Mouse (Mus musculus) telencephalon, adult 2 months (tissue): ENCODE data around the gene Apol8.

Experiments used
- DNase-seq: peaks from one replicate; pipeline ENCODE4 v3.0.0-alpha.2; 2011; ENCODE audit warnings: low read depth, low spot score

The Apol8 gene

DNA sequence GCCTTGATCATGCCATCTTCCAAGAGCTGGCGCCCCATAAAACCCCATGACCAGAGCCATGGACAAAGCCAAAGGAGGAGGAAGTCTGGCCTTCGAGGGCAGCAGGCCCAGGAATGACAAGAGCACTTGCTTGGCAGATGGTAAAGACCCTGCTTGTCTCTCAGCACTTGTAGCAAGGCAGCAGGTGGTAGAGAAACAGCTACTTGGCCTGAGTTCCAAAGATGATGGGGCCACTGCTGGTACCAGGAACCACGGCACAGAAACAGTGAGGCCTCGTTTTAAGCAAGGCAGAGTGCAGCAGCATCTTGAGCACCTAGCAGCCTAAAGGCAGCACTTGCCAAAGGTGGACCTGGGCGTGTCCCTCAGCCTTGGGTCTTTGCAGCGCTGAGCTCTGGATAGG lies 31.6 kb upstream of the Apol8 start:
- DNase-seq = no peak

DNA sequence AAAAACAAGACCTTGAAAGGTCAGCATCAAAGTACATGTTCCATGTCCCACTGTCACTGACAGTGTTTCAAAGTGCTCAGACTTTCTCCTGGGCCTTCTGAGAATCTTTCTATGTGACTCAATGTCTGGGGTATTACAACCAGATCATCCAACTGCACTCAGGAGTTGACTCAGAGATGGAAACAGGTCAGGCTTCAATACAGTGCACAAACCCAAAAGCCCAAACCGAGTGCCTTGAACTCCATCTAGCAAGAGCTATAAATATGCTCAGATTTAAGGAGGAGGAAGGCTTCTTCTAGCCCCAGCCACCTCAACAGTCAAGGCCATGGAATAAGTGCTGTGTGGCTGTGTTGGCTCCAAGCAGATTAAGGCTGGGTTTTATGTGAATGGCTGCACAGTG lies 29.0 kb upstream of the Apol8 start:
- DNase-seq = no peak

DNA sequence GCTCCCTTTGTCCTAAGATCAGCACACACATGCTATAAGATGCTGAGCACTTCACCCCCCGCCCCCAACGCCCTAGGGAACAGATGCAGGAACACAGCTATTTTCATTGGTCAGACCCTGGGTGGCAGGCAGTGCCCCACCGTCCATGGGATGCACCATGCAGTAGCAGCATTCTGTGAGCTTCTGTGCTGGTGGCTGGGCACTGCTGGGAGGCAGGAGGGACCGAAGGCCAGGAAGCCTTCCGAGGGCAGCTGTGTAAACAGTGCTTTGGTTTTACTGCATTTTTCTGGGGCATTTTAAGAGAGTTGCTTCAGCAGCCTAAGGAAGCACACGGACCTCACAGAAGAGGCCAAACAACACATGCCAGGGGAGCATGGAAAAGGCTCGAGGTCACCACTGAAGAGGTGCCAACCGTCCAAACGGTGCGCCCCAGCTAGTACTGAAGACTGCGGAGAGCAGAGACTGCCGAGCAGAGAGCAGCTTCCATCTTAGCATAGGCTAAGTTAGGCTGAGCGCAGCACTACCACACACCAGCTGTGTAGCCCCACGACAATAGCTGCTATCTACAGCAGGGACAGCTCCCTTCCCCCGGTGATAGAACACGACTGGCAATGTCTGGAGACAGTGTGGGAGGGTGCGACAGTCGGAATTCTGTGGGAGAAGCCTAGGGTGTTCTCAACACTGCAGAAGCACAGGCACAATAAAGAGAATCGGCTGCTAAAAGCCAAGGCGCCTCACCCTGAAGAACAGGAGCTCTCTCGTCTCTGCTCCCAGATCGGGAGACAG lies 27.4 kb upstream of the Apol8 start:
- DNase-seq = peak; percentile 95

DNA sequence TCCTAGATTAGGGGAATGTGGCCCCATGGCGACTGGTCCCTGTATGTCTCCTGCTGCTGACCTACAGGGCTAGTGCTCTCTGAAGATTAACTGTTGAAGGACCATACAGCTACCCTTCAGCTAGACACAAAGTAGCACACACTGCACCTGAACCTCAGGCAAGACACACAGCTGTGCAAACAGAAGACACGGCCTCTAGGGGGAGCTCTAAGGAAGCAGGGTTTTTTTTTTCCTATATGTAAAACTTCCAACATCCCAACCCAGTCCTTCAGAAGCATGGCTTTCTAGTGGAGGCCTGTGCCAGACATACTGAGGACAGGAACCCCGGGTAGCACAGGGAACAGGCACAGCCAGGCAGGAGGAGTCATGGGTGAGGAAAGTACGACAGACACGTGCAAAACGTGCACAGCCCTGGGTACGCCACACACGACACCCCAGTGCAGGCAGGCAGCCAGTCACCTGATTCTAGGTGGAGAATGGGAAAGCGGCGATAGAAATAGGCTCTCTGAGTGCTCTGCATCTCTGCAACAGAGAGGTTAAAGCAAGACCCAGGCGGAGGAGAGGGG lies 25.7 kb upstream of the Apol8 start:
- DNase-seq = no peak

DNA sequence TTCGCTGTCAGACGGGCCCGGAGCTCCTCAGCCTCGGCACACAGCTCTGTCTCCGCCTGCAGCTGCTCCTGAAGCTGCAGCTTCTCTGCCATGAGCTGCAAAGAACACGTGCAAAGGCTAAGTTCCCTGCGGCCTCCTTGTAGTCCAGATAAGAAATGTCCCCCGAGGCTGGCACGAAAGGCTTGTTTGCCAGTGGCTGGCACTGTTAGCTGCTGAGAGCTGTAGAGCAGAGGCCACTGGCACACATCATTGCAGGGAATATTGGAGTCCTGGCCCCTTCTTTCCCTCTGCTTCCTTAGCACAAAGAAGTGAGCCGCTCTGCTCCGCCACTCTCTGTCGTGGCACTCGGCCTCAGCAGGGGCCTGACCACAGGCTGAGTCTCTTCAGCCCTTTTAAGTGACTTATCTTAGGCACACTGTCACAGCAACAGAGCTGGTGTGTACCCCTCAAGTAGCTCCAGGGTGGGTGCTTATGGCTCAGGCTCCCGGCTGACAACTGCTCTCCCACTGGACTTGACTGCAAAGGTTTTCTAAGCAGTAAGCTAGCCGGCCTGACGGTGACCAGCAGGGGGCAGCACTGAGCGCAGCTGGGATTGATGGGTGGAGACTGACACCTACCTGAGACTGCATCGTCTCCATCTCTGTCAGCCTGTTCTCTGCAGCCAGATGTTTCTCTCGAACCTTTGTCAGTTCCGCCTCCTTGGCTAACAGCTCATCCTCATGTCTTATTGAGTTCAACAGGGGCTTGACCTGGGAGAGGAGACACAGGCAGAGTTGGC lies 18.6 kb upstream of the Apol8 start:
- no peak for DNase-seq

DNA sequence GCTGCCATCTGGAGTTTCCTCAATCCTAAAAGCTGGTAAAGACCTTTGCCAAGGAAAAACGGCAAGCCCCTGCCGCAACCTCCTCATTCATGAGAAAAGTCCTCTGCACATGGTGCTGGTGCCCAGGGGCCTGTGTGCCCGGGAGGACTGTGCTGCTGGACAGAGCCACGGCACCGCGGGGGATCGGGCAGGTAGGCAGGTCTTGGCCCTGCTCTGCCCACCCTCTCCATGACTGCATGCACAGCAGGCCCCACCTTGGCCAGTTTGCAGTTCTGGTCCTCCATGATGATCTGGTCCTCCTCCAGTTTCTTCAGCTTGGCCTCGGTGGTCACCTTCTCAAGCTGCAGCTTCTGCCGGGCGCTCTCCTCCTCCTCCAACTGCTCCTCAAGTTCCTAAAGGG lies 17.5 kb upstream of the Apol8 start:
- no peak for DNase-seq

DNA sequence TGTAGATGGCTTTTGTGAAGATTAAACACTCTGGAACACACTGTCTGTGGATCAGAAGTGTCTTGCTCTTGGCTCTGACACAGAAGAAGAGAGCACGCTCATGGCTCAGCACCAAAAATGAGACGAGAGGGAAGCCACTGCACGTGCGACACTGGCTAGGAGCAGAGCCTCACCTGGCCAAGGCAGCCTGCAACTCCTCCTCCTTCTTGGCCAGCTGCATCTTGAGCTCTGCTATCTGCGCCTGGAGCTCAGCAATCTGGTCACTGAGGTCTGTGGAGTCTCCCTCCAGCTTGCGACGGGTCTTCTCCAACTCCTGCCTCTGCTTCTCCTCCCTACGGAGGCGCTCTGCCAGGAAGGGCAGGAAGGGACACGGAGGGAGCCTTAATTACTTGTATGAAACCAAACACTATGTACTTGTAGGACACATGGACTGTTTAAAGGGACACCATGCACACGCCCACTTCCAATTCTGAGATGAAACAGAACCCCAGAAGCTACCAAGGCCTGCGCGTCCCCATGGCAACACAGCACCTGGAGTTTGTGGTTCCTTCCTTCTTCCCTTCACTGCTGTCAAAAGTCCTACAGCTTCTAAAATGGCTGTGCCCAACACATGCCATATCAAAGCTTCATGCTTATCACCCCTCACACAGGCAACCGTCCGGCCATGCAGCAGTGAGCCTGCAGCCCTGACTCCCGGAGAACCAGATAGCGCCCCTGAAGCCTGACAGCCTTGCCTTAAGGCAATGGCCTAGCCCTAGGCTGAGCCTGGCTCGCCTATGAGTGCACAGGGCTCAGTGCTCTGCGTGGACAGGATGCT lies 16.5 kb upstream of the Apol8 start:
- DNase-seq = no peak

DNA sequence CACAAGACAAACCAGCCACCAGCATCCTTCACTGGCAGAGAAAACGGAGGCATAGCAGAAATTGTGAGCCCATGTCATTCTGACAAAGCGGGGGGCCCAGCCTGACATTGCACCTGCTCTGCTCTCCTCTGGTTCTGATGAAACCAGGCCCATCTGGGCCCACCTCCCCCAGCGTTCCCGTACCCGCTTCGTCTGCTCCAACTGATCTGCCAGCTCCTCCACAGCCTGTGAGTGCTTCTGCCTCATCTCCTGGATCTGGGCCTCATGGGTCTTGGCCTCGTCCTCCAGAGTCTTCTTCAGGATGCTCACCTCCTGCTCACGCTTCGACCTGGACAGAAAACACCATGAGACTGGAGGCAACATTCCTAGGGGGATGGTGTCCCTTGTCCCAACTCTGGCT lies 14.1 kb upstream of the Apol8 start:
- DNase-seq = no peak

DNA sequence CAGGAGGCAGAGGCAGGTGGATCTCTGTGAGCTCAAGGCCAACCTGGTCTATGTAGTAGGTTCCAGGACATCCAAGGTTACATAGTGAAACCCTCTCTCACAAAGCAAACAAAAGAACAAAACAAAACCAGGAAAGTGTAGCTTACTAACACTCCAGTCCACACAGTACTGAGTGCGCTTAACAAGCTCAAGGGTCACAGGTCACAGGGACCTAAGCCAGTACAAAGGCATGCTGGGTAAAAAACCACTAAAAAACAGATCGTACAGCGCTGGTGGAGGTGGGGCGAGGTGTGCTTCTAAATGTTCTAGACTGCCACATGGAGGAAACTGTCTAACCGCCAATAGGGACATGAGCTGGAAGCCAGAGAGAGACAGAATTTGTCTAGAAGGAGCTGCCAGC lies 13.5 kb upstream of the Apol8 start:
- DNase-seq = no peak

DNA sequence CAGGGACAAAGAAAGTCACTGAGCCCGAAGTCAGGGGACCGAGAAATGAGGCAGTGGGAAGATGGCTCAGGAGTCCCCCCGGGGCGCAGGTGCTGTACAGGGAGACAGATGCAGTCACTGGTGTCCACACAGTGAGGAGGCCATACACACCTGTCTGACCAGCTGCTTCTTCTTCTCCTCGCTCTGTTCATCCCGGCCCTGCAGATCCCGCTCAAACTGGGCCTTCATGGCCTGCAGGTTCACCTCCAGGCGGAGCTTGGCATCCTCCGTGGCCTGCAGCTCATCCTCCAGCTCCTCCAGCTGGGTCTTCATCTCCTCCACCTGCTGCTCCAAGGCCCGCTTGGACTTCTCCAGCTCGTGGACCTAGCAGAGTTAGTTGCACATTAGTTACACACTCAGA lies 10.2 kb upstream of the Apol8 start:
- no peak for DNase-seq

DNA sequence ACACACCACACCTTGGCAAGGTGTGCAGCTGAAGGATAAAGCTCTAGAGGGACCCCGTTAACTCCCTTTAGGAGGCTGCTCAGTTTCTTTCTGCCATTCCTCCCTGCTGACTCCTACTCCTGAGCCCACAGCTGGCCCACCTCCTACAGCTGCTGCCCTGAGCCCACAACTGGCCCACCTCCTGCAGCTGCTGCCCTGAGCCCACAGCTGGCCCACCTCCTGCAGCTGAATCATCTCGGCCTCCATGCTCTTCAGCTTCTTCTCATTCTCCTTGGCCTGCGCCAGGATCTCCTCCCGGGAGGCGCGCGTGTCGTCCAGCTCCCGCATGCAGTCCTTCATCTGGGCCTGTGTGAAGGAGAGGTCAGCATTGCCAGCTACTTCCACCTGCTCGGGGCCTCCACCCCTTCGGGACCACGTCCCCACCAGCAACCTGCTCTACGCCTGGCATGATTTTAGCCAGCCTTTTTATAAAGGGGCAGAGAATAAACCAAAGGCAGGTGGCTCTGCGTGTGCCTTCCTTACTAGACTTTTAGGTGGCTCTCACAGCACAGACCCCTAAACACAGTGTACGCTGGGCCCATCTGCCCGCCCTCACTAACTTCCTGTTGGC lies 8.8 kb upstream of the Apol8 start:
- no peak for DNase-seq

DNA sequence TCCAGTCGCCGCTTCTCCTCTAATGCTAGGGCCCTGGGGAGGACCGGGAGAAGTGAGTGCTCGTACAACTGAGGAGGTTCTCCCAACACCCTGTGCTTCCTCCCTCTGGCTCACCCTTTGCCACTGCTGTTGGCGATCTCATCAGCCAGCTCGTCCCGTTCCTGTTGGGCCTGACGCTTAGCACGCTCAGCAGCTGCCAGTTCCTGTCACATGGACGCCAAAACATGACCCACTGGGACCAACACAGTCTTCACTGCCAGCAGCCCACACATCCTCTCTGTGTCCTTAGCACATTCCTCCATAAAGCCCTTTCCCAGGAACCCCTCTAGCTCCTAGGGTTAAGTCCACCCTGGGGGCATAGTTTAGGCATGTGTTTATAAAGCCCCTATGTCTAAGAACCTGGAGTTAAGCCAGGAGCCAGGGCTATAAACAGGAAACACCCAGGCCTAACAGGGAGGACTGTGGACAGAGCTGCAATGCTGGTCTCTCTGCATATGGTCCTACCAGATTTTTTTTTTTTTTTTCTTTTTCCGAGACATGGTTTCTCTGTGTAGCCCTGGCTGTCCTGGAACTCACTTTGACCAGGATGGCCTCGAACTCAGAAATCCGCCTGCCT lies 7.7 kb upstream of the Apol8 start:
- no peak for DNase-seq

DNA sequence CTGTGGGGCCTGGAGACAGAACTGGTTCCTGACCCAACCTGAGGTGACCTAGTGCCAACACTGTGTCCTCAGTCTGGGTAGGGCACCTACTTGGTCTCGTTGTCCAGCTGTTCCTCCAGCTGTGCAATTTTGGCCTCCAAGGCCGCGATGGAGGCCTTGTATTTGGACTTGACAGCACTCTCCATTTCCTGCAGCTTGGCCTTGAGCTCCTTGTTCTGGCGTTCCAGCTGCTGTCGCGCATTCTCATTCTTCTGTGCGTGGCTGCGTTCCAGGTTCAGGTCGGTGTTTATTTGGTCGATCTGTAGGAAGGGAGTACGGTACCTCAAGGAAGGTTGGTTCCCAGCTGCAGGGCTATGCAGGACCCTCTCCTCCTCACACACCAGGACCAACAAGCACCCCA lies 6.9 kb upstream of the Apol8 start:
- DNase-seq = no peak

DNA sequence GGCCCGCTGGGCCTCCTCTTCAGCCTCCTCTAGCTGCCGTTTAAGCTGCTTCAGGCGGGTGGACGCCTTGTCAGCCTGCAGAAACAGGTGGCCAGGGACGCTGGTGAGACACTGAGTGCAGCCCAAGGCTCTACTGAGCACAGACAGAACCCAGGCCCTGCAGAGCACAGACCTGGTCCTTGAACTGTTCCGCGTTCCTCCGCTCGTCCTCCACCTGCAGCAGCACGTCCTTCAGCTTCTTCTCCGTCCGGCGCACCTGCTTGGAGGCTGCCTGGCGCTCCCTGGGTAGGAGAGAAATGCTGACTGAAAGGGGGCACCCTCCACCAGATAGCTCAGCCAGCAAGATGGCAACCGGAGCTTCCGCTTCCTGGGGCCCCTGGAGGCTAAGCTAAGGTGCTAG lies 6.2 kb upstream of the Apol8 start:
- no peak for DNase-seq

DNA sequence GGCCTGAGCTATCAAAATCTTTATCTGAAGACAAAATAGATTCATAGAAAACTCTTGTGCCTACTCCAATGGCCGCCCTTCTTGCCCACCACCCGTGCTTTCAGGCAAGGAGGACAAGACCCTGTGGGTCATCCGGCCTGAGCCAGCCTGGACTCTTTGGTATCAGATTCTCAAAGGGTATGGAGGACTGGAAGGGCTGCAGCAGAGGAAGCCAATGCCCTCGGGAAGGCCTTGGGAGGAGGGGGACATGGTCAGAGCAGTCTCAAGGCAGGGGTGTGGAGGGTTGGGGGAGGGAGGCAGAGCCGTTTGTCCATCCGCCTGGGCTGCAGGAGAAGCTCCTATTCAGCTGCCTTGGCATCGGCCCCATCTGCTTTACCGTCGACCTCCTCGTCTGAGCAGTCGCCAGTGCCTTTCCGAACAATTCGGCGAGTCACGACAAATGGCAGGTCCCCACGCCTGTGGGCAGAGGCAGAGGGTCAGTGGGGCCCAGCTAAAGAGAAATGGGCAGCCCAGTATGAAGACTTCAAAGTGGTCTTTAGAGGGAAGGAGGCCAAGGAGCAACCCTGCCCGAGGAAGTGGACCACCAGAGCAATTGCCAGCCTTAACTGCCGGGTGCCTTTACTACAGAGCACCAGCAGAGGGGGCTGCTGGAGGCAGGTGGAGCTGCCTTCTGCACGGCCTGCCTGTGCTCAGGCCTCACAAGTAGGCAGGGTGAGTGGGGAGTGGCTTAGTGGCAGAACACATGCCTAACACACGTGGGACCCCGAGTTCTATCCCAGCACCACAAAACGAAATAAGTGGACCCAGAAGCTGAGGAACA lies 5.0 kb upstream of the Apol8 start:
- no peak for DNase-seq

DNA sequence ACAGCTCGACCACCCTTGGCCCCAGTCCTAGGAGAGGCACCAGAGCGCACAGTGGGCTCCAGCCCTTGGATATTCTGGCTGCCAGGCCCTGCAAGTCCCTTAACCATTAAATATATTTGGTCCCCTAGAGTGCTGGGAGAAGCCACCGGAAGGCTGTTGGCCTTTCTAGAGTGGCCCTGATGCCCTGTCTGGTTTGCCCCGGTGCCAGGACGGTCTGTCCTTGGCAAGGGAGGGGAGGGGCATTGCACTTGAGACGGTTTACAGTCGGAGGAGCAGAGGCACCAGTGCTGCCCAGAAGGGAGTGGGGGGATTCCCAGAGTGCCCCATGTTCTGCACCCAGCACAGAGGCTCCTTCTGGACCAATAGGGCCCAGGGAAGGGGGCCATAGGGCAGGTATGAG lies 4.3 kb upstream of the Apol8 start:
- DNase-seq = no peak

DNA sequence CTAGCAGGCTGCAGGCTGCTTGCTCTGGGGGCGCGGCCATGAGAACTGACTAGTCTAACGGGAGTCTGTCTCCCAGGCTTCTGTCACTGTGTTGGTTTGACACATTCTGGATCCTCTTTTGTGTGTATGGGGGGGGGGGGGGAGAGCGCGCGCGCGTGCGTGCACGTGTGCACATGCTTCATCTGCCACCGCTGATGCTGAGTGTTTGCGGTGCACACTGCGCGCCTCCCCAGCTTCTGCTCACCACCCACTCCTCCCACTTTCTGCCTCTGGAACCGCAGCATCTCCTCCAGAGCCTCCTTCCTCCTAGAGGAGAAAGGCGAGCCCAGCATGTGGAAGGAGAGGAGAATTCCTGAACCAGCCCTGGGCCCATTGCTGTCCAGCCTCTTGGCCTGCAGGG lies 3.2 kb upstream of the Apol8 start:
- no peak for DNase-seq

DNA sequence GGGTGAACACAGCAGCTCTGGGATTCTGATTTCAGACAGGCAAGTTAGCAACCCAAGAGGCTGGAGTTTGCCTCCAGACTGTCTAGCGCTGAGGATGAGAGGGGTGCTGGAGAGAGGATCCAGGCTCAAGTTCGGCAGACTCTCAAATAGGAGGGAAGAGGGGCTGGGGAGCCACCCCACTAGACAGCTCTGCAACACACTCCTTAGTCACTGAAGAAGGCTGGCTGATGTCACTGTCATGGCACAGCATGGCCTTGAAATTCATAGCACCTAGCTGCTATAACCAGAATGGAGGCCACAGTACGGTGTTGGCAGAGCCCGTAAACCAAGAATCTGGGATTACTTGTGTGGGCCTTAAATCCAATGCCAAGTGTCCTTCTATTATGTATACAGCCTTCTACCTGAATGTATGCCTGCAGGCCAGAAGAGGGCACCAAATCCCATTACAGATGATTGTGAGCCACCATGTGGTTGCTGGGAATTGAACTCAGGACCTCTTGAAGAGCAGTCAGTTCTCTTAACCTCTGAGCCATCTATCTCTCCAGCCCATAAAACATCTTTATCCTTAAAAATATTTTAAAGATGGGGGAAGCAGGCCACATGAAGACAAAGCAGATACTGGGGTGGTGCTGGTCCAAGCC lies 903 bp upstream of the Apol8 start:
- DNase-seq = no peak

DNA sequence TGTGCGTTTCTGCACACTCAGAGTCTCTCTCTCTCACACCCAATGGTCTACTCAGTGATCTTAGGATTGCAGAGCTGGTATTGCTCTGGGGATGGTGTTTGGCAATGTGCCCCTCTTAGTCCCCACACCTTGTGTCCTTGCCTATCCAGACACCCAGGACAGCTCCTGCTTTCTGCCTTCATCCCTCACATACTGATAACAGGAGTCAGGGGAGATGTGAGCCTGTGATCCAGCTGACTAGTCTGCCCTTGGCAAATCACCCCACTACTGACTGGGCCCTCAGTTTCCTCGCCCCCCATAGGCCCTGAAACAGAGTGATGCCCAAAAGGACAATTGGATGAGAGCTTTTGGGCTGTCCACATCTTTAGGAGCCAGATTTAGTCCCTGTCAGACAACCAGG lies 722 bp downstream of the Apol8 start:
- DNase-seq = no peak

DNA sequence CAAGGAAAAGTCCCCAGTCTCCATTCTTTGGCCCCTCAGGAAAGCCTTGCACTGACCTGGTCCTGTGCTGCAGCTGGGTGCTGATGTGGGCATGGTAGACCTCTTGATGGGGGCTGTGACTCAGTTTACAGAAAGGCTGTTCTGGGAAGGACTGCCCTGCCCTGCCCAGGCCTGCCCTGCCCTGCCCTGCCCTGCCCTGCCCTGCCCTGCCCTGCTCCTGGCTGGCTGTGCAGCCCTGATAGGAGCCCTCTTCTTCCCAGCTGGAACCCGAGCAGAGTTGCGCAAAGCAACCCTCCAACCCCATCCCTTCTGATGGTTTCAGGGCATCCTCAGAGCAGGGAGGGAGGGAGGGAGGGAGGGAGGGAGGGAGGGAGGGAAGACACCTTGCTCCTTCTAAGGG lies 1.7 kb downstream of the Apol8 start:
- DNase-seq = no peak
